In the genomic region with DNA sequence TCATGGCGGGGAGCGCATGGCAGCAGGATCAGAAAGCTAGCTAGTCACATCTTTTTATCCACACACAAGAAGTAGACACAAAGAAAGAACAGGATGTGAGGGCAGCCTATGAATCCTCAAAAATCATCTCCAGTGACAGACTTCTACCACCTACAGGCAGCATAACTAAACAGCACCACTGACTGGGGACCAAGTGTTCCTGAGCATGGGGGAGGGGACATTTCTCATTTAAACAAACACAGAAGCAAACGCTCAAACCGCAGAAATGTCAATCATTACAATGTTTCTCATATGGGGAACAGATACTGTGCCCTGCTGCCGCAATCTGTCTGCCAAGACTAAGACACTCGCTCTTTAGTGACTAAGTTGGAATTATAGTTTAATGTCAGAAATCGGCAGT, we compare ENCODE assay signal across 18 mouse cellular contexts. TPM values are rescaled to one million over a fixed set of nuclear protein-coding genes. Genes with fewer than 3 reads are reported as not detected.
DNase-seq lines count a peak whose midpoint lies in the region; ATAC-seq and TF ChIP-seq lines count a peak whose summit lies in the region.
"Had no signal": no experiment of that assay in that cellular context is flagged by ENCODE, and none has a peak within 500 bp of the region (broad histone marks: within the 10 kb centered on the region; RNA-seq: fewer than 3 reads in every experiment).

No protein-coding gene starts in this region.

- in situ Hi-C loops in Patski (cut with MboI; ENCODE audit: low pct_unique_long_range_greater_than_20kb), result no loop called here

- H3K27ac ChIP-seq in embryonic facial prominence, embryonic 11.5 days (replicated peaks; ENCODE audit: low read depth, low read length), result no peak overlapping the region
- H3K27ac ChIP-seq in embryonic facial prominence, embryonic 10.5 days (replicated peaks), result no peak overlapping the region
- H3K27ac ChIP-seq: heart, adult 2 months; hindbrain, embryonic 12.5 days had no signal

- POLR2A ChIA-PET in Patski (lab: Charles Lee), result no interaction called here

- no peaks in the 10 kb centered on the region for H3K27me3 ChIP-seq in embryonic facial prominence, embryonic 11.5 days (ENCODE audit: control insufficient read depth, insufficient read depth, low read length)
- H3K27me3 ChIP-seq in embryonic facial prominence, embryonic 10.5 days (replicated peaks; ENCODE audit: low read depth, poor library complexity, severe bottlenecking), result no peaks in the 10 kb centered on the region
- peaks cover 10% of the 10 kb centered on the region for H3K27me3 ChIP-seq in Patski
- H3K27me3 ChIP-seq: hindbrain, embryonic 12.5 days; megakaryocyte, embryonic 14.5 days had no signal

- WGBS in embryonic facial prominence, embryonic 11.5 days, result 72% methylated on average over 7 of the region's 7 CpGs
- WGBS in embryonic facial prominence, embryonic 10.5 days, result 85% methylated on average over 7 of the region's 7 CpGs

- no peaks in the 10 kb centered on the region for H3K36me3 ChIP-seq in embryonic facial prominence, embryonic 11.5 days (replicated peaks; ENCODE audit: control insufficient read depth, insufficient read depth, low read depth, low read length)
- no peaks in the 10 kb centered on the region for H3K36me3 ChIP-seq in embryonic facial prominence, embryonic 10.5 days (replicated peaks)
- H3K36me3 ChIP-seq: hindbrain, embryonic 12.5 days had no signal

- H3K4me1 ChIP-seq in embryonic facial prominence, embryonic 11.5 days (ENCODE audit: control insufficient read depth, insufficient read depth, low read length), result no peaks in the 10 kb centered on the region
- H3K4me1 ChIP-seq in embryonic facial prominence, embryonic 10.5 days, result peaks cover 7% of the 10 kb centered on the region; the same call in 1 of the 2 replicates
- H3K4me1 ChIP-seq: megakaryocyte, embryonic 14.5 days had no signal

- no peak overlapping the region for H3K4me2 ChIP-seq in embryonic facial prominence, embryonic 11.5 days (ENCODE audit: low read depth, low read length)
- H3K4me2 ChIP-seq: hindbrain, embryonic 12.5 days had no signal

- H3K4me3 ChIP-seq in embryonic facial prominence, embryonic 11.5 days (ENCODE audit: low read depth, low read length), result no peak overlapping the region
- H3K4me3 ChIP-seq in embryonic facial prominence, embryonic 10.5 days, result no peak overlapping the region
- H3K4me3 ChIP-seq: heart, adult 2 months; hindbrain, embryonic 12.5 days; megakaryocyte, embryonic 14.5 days had no signal

- no peak for ATAC-seq in embryonic facial prominence, embryonic 11.5 days (replicated peaks; ENCODE audit: insufficient number of reproducible peaks, low FRiP score, low TSS enrichment, low read depth)
- ATAC-seq in Patski, result no peak
- ATAC-seq in megakaryocyte, adult 5-6 weeks (ENCODE audit: poor library complexity, severe bottlenecking), result peak; percentile 38; the same call in 1 of the 2 replicates

- CTCF ChIA-PET in Patski (lab: Charles Lee), result no interaction called here

- DNase-seq in embryonic facial prominence, embryonic 11.5 days (ENCODE audit: low spot score), result peak; percentile 16
- DNase-seq in embryonic facial prominence, embryonic 10.5 days (ENCODE audit: low spot score), result no peak
- DNase-seq in layer of hippocampus, adult 9-11 months, result peak; percentile 35
- no peak for DNase-seq in layer of hippocampus, postnatal 25 days (ENCODE audit: extremely low spot score in 1 of 2, low spot score in 1 of 2)
- no peak for DNase-seq in Patski (ENCODE audit: low read depth, low spot score)
- no peak for DNase-seq in thymus, postnatal 0 days (ENCODE audit: low spot score)
- DNase-seq in left cerebral cortex, adult 11 months (ENCODE audit: low spot score), result no peak
- DNase-seq: adrenal gland, postnatal 14 days; cerebellum, adult 9-10 months; heart, adult 2 months; kidney, adult 11 months; kidney, postnatal 25 days; liver; lung, adult 18-20 months; thymus, adult 2 months had no signal

- H3K9me3 ChIP-seq in embryonic facial prominence, embryonic 11.5 days (replicated peaks; ENCODE audit: control insufficient read depth, low read length), result no peaks in the 10 kb centered on the region
- no peaks in the 10 kb centered on the region for H3K9me3 ChIP-seq in embryonic facial prominence, embryonic 10.5 days
- H3K9me3 ChIP-seq: hindbrain, embryonic 12.5 days; megakaryocyte, embryonic 14.5 days had no signal

- no peak overlapping the region for H3K9ac ChIP-seq in embryonic facial prominence, embryonic 11.5 days (replicated peaks; ENCODE audit: low read length)
- H3K9ac ChIP-seq: hindbrain, embryonic 12.5 days had no signal

- TF ChIP-seq CTCF in Patski (IDR thresholded peaks at IDR 0.05), result peak; percentile 10

RNA-seq across cellular contexts. Expression of a gene that starts 40.7 kb away (rescaled TPM):
- 32.5 and 37.4 TPM in 2 replicates for polyA plus RNA-seq in embryonic facial prominence, embryonic 11.5 days (2014; fragmentation: Nextera tagmentation; extraction: Ambion mirVana)
- 23.4 and 25.2 TPM in 2 replicates for polyA plus RNA-seq in embryonic facial prominence, embryonic 10.5 days (2016; fragmentation: Nextera tagmentation; extraction: Ambion mirVana)
- 10 to 100 TPM; 22.0 to 24.4 TPM for total RNA-seq in layer of hippocampus, postnatal 25 days (2021)
- 50.6 TPM for polyA plus RNA-seq in Patski (2021)
- total RNA-seq in megakaryocyte, adult 5-6 weeks (2015), result 40.8 and 49.4 TPM in 2 replicates
- 27.0 and 27.4 TPM in 2 replicates for total RNA-seq in megakaryocyte, adult 5-6 weeks (2017)
- polyA plus RNA-seq in thymus, postnatal 0 days (2015; fragmentation: Nextera tagmentation; extraction: Ambion mirVana), result 16.8 and 17.9 TPM in 2 replicates

Comparison
In these comparisons a context has a peak if more than half of its experiments do, and no peak if none do; other contexts are left out.
1. DNase-seq: peak in embryonic facial prominence, embryonic 11.5 days (single experiment) and layer of hippocampus, adult 9-11 months (single experiment); none in embryonic facial prominence, embryonic 10.5 days (single experiment), layer of hippocampus, postnatal 25 days (0 of 2), Patski (single experiment), thymus, postnatal 0 days (single experiment) and left cerebral cortex, adult 11 months (single experiment).